Mouse (Mus musculus): ENCODE results near the gene Orai2. TPM values are rescaled to one million over a fixed set of nuclear protein-coding genes. Genes with fewer than 3 reads are reported as not detected.
"Not testable (repeated sequence)": the region's sequence is repeated elsewhere in the genome, so short reads cannot be mapped to it uniquely, and the experiment has no call there.

Gene Orai2
- total RNA-seq, 4 experiments from 2014 or later = 46.5 to 53.3 (median 49.2) TPM

DNA sequence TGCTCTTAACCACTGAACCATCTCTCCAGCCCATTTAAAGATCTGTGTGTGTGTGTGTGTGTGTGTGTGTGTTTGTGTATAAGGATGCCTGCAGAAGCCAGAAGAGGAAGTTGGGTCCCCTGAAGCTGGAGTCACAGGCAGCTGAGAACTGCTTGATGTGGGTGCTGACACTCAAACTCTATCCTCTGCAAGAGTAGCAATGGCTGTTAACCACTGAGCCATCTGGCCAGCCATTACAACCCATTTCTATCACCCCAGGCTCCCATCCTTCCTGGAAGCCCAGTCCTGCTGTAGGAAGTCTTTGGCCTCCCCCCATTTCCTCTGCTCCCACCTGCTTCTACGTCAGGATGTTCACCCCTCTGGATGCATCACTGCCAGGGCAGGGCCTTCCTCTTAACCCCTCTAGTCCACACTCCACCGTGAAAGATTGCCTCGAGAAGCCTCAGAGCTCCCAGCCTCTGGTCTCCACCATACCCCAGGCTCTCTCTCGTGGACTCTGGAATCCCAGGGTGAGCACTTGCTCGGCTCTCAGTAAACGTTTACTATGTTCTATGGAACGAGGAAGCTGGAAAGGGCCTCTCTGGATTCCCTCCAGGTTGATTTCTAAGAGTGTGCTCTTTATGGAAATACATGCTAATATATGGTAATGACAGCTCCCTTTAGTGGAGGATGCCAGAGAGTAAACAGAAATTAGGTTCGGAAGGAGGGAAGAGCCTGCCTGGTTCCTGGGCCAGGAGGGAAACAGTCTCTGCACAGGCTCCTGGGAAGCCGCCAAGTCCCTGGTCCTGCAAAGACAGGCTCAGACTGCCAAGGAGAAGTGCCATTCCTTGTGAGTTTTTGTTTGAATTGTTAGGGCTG, 3.3 kb upstream of the Orai2 start:
- peak in 1 of 2 experiments; percentile 45 for DNase-seq (ENCODE audit: low spot score in 2 of 2)

DNA sequence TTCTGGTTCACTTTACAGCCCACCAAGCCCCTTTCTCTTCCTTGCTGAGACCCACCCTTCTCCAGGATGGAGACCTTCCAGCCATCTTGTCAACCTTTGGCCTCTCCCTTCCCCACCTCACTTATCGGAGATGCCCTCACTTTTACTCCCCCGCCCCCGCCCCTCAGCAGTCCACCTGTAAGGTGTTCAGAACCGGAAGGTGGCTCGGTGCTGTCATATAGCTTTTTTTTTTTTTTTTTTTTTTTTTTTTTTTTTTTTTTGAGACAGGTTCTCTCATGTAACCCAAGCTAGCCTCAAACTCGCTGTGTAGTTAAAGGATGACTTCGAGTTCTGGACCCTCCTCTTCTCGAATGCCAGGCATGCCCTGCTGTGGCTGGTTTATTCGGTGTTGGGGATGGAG, 2.4 kb upstream of the Orai2 start:
- DNase-seq (ENCODE audit: low spot score in 2 of 2) = no peak

DNA sequence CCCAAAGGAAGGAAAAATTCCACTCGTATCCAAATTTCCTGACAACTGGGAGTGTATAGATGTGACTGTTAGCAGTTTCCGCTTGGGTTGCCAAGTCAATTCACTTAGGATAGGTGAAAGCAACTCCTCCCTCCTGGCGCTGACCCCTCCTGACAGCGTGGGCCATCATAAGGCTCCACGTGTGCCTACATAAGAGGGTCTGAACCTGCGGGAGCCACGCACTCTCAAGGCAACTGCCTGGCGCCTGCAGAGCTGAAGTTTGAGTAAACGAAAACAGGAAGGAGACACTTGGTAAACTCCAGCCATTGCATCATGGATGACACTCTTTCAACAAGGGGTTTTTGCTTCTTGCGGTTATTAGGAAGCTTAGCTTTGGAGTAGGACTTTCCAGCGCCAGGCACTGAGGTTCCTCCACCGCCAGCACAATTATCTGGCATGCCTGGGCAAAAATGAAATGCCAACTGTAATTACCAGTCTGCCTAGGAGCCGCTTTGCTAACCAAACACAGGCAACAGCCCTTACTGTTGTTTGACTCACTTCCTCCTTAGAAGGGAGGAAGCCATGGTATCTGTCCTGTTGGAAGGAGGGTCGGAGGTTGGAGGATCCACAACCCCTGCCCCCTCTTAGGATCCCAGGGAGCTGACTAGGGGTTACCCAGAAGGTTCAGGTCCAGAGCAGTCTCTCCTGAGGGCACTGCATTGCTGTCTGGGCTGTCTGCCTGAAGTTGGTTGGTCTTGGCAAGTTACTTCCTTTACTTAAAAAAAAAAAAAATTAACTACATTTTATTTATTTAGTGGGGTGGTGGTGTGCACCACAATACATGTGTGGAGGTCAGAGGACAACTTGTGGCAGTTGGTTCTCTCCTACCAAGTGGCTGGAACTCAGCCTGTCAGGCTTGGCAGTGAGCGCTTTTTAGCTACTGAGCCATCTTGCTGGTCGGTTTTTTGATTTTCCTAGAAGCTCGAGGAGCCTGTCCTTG, 1.1 kb upstream of the Orai2 start:
- no peak for DNase-seq (ENCODE audit: low spot score in 2 of 2)

DNA sequence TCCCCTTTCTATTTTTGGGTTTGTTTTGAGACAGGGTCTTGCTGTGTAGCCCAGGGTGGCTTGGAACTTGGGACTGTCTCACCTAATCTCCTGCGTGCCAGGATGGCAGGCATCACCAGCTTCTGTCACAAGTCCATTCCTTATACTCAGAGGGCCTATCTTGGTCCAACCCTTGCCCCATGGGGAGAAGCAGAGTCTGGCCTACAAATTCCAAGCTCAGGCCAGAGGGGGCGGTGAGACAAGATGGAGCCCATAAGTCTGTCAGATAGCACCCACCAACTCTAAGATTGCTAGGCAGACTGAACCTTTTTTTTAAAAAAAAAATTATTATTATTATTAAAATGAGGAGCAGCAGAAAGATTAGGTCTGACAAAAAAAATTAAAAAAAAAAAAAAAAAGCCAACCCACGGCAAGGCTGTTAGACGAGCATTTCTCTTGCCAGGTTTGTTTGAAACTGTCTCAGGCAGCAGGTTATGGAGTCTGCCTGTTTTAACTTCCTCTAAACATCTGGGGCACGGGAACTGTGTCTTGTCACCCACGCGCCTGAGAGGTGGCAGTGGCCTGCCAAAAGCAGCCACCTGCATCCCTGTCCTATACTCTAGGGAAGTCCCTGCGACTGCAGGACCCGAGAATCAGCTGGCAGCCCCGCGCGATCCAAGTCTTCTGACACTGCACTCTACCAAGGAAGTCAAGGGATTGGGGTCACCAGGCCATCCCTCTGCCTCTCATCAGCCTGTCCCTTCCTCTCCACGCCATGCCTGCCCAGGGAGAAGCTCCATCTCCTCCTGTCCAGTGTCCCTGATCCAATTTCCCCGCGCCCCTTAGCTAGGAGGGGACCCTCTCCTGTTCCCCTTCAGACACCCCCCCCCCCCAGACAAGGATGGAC, 644 bp downstream of the Orai2 start:
- peak; percentile 33 to 64 for DNase-seq (ENCODE audit: low spot score in 2 of 2)

DNA sequence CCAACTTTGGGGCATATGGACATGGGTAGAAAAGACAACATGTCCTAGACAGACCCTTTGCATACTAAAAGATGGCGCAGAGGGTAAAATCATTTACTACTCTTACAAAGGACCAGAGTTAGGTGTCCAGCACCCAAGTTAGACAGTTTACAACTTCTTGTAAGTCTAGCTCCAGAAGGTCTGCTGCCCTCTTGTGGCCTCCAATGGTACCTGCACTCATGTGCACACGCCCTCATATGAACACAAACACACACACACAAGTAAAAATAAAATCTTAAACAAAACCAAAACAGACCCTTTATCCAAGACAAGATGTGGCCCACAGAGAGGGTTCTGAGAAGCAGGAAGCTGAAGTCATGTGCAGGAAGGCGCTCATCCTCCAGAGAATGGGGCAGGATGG, 2.4 kb downstream of the Orai2 start:
- DNase-seq (ENCODE audit: low spot score in 2 of 2) = no peak

DNA sequence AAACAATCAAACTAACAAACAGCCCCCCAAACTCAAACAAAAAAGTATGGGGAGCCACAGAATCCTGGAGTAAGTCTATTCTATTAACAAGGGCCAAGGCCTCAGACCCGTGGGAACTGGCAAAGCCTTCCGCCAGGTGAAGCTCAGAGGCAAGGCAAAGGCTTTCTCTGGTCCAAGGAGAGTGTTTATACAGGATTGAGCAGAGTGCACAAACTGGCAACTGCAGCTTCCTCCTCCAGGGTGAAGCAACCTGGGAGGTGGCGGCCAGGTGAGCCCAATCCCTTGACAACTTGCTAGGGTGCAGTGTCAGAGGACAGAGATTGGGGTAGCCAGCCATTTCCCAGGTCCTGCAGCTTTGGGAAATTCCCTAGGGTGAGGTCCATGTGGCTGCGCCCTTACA, 3.2 kb downstream of the Orai2 start:
- no peak for DNase-seq (ENCODE audit: low spot score in 2 of 2)

DNA sequence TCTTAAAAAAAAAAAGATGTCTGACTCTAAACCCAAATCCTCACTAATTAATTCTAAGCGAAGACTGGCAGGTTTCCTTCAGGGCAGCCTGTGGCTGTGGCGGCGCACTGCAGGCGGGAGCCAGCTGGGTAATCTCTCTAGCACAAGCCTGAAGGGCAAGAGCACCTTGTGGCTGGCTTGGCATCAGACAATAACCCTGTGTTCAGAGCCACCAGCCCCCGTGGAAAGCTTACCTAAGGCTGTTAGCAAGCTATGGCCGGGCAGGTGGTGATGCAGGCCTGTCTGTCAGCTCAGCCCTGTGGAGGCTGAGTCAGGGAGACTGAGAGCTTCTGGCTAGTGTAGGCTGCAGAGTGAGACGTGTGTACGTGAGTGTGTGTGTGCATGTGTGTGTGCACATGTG, 5.3 kb downstream of the Orai2 start:
- DNase-seq (ENCODE audit: low spot score in 2 of 2) = no peak

DNA sequence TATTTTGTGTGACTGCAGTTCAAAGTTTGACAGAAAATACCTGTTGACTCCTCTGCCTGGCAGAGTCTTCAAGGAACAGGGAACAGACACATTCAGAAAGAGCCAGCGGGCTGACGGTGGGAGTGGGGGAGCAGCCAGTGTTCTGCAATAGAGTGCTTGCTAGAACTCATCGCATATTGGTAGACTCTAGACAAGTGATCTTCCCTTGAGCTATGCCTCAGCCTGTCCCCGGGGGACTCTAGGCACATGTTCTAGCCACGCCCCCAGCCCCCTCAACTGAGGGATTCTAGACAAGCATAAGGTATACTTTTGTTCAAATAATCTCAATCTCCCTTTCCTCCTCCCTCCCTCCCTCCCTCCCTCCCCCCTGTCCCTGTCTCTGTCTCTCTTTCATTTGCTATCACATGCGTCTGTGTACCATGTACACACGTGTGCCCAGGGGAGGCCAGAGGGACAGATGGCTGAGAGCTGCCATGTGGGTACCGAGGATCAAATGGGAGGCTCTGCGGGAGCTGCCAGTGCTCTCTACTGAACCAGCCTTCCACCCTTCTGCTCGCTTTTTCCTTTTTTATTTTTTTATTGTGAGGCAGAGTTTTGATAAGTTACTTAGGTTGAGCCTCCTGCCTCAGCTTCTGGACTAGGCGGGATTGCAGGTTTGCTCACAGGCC, 6.6 kb downstream of the Orai2 start:
- DNase-seq (ENCODE audit: low spot score in 2 of 2) = no peak

DNA sequence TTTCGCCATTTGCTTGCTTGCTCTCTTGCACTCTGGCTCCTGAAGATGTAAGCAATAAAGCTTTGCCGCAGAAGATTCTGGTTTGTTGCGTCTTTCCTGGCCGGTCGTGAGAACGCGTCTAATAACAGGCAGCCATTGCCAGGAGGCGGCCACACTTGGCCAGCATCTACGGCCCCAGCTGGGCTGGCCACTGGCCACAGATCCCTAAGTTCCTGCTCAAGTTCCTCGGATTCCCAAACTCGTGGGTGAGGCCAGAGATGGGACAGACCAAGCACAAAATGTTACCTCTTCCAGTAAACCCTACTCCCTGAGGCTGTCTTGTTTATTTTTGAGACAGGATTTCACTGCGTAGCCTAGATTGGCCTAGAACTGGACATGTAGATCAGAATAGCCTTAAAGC, 10.4 kb downstream of the Orai2 start:
- not testable (repeated sequence) for DNase-seq (ENCODE audit: low spot score in 2 of 2)

DNA sequence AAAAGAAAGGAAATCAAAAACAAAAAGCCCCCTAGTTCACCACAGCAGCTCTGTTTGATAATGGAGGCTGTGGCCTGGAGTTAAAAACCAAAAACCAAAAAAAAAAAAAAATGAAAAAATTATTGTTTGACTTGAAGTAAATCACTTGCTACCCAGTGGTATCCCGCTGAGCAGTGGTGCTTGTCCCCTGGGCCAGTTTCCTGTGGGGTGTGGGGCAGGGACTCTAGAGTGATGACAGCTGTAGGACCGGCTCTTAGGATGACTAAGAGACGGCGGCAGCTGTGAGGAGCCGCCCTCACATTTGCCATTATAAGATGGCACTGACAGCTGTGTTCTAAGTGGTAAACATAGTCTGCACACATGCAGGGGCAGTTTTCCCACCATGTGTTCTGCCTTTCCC, 15.1 kb downstream of the Orai2 start:
- no peak for DNase-seq (ENCODE audit: low spot score in 2 of 2)

DNA sequence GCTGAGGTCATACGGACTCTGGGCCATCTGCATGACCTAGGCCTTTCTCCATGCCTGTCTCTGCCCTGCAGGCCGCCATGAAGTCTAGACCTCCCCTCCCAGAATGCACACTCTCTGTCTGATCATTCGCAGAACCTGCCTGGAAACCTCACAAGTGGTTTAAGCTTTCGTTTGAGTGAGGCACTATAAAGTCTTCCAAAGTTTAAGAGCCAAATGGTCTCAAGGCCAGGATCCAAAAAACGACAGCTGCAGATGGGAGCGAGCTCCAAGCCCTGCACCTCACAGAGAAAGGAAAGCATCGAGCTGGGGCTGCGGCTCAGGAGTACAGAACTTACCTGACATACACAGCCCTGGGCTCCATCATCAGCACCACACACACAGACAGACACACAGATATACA, 18.1 kb downstream of the Orai2 start:
- no peak for DNase-seq (ENCODE audit: low spot score in 2 of 2)

DNA sequence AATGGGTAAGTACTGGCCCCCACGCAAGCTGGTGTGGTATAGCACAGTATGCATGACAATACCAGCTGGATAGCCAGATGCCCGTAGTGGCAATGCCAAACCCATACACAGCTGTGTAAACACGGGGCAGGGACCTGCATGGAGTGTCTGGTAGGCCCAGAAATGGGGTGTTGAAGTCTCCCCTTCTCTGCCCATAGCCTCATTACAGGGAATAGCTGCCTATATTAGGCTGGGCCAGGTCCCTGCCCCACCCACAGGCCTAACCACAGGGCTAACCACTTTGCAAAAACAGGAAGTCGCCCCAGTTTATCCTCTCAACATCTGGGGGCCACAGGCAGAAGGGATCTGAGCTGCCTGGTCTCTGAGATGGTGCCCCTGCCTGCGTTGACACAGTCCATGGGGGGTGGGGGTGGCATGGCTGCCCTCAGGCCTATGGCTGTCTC, 21.4 kb downstream of the Orai2 start:
- DNase-seq (ENCODE audit: low spot score in 2 of 2) = not testable (repeated sequence)

DNA sequence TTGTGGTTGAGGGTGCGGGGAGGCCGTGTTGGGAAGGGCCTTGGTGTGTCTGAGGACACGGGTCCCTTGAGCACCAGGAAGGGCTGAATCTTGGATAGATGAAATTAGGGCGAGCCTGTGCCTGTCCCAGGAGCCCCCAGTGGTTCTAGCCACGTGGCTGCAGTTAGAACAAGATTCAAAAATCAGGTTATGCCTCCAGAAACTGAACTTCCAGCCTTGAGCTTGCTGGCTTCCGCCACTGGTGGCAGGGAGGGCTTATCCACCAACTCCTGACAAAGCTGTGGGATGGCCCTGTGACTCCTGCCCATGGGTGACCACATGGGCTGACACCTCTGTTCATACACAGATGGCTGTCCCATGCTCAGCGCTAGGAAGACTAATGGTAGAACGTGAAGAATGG, 22.8 kb downstream of the Orai2 start:
- DNase-seq (ENCODE audit: low spot score in 2 of 2) = no peak

DNA sequence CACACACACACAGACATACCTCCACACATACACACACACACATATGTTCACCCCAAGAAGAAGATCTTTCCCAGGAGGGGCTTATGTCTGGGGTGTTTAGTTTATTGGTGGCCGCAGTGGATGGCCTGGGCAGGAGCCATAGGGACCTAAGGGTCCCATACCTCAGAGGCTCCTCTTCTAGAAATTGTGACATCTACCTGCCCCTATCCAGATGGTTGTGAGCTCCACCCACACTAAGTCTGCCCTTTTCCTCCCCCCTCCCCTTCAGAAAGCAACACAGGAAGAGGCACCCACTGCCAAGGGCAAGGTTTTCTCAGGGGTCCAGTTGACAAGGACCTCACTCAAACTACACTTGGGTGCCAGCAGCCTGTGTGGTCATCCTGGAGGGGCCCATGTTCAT, 23.6 kb downstream of the Orai2 start:
- DNase-seq (ENCODE audit: low spot score in 2 of 2) = no peak

DNA sequence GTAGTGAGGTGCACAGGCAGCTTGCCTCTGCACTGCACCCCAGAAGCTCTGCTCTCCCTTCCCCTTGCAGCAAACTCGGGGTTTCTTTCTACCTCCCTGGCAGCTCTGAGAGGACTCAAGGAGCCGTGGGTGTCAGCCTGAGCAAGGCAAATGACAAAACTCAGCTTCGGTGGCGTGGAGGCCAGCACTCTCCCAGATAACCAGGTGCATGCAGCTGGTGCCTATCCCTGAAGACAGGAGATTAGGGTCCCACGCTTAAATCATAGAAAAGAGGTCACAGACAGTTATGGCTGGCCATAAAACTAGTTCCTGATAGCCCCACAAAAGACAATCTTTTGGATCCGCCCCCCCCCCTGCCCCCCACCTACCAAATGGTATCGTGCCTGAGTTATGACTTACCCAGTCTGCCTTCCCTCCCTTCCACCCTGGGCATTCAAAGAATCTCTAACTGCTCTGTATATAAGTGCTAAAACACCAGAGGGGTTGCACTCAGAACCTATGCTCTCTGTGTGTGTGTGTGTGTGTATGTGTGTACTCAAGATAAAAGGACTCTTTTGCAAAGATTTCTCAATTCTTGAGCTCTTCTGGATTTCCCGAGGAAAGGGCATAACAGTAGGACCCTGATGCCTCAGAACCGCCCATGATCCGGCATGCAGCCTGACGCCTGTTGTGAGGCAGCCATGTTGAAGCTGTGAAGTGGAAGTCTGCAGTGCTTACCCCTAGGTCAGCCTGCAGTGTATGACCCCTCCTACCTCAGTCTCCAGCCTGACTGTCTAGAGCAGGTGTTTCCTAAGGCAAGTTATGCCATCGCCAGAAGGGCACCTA, 25.7 kb downstream of the Orai2 start:
- DNase-seq (ENCODE audit: low spot score in 2 of 2) = no peak

DNA sequence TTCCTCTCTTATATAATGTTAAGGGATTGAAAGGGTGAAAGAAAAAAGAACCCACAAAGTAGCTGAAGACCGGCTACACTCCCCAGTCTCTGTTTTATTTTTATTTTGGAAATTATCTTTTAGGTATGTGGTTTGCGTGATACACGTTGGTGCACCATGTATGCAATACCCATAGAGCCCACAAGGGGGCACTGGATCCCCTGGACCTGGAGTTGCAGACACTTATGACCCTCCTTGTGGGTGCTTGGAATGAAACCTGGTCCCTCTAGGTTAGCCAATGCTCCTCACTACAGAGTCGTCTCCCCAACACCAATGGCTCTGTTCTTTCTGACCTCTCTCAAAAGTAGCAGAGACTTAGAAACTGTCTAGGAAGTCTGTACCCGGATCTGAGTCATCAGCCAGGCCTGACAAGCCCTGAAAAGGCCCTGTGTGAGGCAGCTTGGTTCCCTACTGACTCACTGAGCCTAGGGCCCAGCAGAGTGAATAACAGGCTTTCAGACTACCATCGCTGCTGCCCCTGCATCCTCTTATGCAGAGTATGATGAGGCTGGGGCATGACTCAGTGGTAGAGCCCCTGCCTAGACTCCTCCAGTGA, 27.3 kb downstream of the Orai2 start:
- DNase-seq (ENCODE audit: low spot score in 2 of 2) = no peak

DNA sequence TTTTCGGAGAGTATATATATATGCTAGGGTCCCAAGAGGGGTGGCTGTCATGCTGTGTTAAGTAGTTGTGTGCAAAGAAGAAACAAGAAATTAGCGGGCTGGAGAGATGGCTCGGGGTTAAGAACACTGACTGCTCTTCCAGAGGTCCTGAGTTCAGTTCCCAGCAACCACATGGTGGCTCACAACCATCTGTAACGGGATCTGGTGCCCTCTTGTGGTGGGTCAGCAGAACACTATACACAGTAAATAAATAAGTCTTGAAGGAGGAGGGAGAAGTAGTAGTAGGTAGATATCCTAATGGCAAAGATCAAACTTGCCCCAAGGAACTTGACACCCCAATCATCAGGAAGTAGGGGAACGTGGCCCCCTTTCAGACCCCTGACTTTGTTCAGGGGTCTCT, 27.8 kb downstream of the Orai2 start:
- DNase-seq (ENCODE audit: low spot score in 2 of 2) = no peak

DNA sequence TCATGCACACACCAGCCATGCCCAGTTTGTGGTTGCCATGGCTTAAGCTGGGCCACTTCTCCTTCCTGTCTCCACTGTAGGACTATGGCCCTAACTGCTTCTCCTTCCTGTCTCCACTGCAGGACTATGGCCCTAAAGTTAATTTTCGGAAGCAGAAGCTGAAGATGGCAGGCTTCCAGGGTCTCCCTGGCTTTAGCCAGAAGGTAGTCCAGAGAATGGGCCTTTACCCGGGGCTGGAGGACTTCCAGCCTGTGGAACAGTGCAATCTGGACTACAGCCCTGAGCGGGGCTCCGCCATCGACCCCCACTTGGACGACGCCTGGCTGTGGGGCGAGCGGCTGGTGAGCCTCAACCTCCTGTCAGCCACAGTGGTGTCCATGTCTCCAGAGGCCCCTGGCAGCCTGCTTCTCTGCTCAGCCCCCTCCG, 30.4 kb downstream of the Orai2 start:
- DNase-seq (ENCODE audit: low spot score in 2 of 2) = no peak

DNA sequence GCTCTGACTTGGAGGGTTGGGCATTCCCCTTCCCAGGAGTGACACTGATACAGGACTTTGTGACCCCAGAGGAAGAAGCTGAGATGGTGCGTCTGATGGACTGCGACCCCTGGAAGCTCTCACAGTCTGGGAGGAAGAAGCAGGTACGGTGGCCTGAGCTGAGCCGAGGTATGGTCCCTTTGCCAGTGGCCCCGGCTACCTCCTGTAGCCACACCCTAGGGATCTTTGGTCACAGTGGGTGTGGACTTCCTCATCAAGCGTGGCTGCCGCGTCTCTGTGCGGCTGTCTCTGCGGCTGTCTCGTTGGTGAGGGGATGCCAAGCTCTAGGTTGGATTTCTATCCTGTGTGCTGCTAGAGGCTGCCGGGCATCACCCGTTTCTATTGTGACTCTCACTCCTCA, 31.1 kb downstream of the Orai2 start:
- no peak for DNase-seq (ENCODE audit: low spot score in 2 of 2)

Measured in left cerebral cortex, adult 8-10 months (tissue).